Mouse (Mus musculus) lung, adult 18-20 months (tissue): ENCODE measurements around the gene Adamtsl3.
A peak's percentile ranks its signal among the peaks of the same experiment; 100 is the strongest.

Experiments used
- DNase-seq, 2 experiments: peaks; one replicate each; pipeline ENCODE4 v3.0.0; 2022; ENCODE audit warnings: mixed read lengths in 2 of 2

Adamtsl3 gene

GRCm38 (mm10) chr7:82531376-82531775 lies 195.9 kb downstream of the Adamtsl3 start:
- DNase-seq = no peak

GRCm38 (mm10) chr7:82533188-82533587 lies 197.7 kb downstream of the Adamtsl3 start:
- no peak for DNase-seq

- DNase-seq = peak; percentile 11 to 21
Measured at GRCm38 (mm10) chr7:82533747-82534504, 198.4 kb downstream of the Adamtsl3 start.

- DNase-seq = no peak
Measured at GRCm38 (mm10) chr7:82544390-82544919, 209.0 kb downstream of the Adamtsl3 start.

GRCm38 (mm10) chr7:82552005-82552404 lies 216.5 kb downstream of the Adamtsl3 start:
- no peak for DNase-seq

- DNase-seq = no peak
Measured at GRCm38 (mm10) chr7:82555803-82556202, 220.3 kb downstream of the Adamtsl3 start.

GRCm38 (mm10) chr7:82556417-82556816 lies 220.9 kb downstream of the Adamtsl3 start:
- DNase-seq = no peak

- no peak for DNase-seq
Measured at GRCm38 (mm10) chr7:82557111-82557510, 221.6 kb downstream of the Adamtsl3 start.

- DNase-seq = no peak
Measured at GRCm38 (mm10) chr7:82566688-82567087, 231.2 kb downstream of the Adamtsl3 start.

- DNase-seq = no peak
Measured at GRCm38 (mm10) chr7:82567811-82568210, 232.3 kb downstream of the Adamtsl3 start.

- DNase-seq = no peak
Measured at GRCm38 (mm10) chr7:82572981-82573380, 237.5 kb downstream of the Adamtsl3 start.

- DNase-seq = no peak
Measured at GRCm38 (mm10) chr7:82580007-82580406, 244.5 kb downstream of the Adamtsl3 start.

GRCm38 (mm10) chr7:82581802-82582201 lies 246.3 kb downstream of the Adamtsl3 start:
- no peak for DNase-seq

GRCm38 (mm10) chr7:82582534-82582933 lies 247.0 kb downstream of the Adamtsl3 start:
- DNase-seq = no peak

- DNase-seq = no peak
Measured at GRCm38 (mm10) chr7:82590931-82591330, 255.4 kb downstream of the Adamtsl3 start.

- no peak for DNase-seq
Measured at GRCm38 (mm10) chr7:82602008-82602407, 266.5 kb downstream of the Adamtsl3 start.

- DNase-seq = peak; percentile 26 to 49
Measured at GRCm38 (mm10) chr7:82605425-82605824, 269.9 kb downstream of the Adamtsl3 start.

- no peak for DNase-seq
Measured at GRCm38 (mm10) chr7:82609629-82610028, 274.1 kb downstream of the Adamtsl3 start.

- DNase-seq = no peak
Measured at GRCm38 (mm10) chr7:82625342-82625741, 289.8 kb downstream of the Adamtsl3 start.

GRCm38 (mm10) chr7:82647183-82647582 lies 311.7 kb downstream of the Adamtsl3 start:
- no peak for DNase-seq

GRCm38 (mm10) chr7:82647909-82648308 lies 312.4 kb downstream of the Adamtsl3 start:
- no peak for DNase-seq

- peak; percentile 94 to 96 for DNase-seq
Measured at GRCm38 (mm10) chr7:82648353-82649080, 313.0 kb downstream of the Adamtsl3 start, which contains the start of the genes Saxo2 and Efl1. Gene Saxo2, minus strand, starts transcription at chr7:82648528. Gene Efl1, plus strand, starts transcription at chr7:82648614.

GRCm38 (mm10) chr7:82649081-82649445 lies 313.6 kb downstream of the Adamtsl3 start:
- no peak for DNase-seq
